18 mouse cellular contexts compared by ENCODE assay signal in the genomic region with DNA sequence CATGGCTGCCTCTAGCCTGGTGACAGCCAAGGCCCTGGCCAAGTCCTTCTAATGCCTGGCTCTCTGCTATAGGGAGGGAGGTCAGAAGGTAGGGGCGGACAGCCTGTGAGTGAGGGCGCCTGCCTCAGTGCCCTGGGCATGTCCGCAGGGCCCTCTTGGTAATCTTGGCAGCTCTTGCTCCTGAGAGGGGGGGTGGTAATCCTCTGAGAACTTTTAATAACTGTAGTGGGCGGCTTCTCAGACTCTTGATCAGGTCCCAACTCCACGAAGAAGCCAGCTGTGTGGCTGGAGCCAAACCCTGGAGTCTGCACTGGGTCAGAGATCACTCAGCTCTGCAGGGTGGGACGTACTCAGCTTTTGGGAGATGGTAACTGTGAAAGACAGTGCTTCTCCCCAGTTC. TPM values are rescaled to one million over a fixed set of nuclear protein-coding genes. Genes with fewer than 3 reads are reported as not detected.
A peak's percentile ranks its signal among the peaks of the same experiment; 100 is the strongest.
DNase-seq lines count a peak whose midpoint lies in the region; ATAC-seq and TF ChIP-seq lines count a peak whose summit lies in the region.
"Had no signal": no experiment of that assay in that cellular context is flagged by ENCODE, and none has a peak within 500 bp of the region (broad histone marks: within the 10 kb centered on the region; RNA-seq: fewer than 3 reads in every experiment).

No protein-coding gene starts in this region.

- TF ChIP-seq CTCF in liver, postnatal 0 days (IDR thresholded peaks at IDR 0.05; ENCODE audit: low read depth) = no peak

- no peak overlapping the region for H3K4me3 ChIP-seq in heart, embryonic 10.5 days
- no peak overlapping the region for H3K4me3 ChIP-seq in liver, postnatal 0 days (ENCODE audit: low read depth, low read length)
- H3K4me3 ChIP-seq in liver, embryonic 11.5 days (ENCODE audit: low read depth, low read length) = no peak overlapping the region
- H3K4me3 ChIP-seq: embryonic facial prominence, embryonic 15.5 days; forebrain, embryonic 12.5 days; megakaryocyte, embryonic 14.5 days had no signal

- H3K27ac ChIP-seq in heart, embryonic 10.5 days = no peak overlapping the region
- H3K27ac ChIP-seq in liver, postnatal 0 days (ENCODE audit: low read depth) = no peak overlapping the region
- no peak overlapping the region for H3K27ac ChIP-seq in liver, embryonic 11.5 days (ENCODE audit: low read depth, low read length)
- H3K27ac ChIP-seq: embryonic facial prominence, embryonic 15.5 days; forebrain, embryonic 12.5 days; hindbrain, postnatal 0 days; liver, embryonic 14.5 days had no signal

- DNase-seq in heart, embryonic 10.5 days (ENCODE audit: low spot score) = peak; percentile 54
- DNase-seq in heart, postnatal 25 days (ENCODE audit: low spot score) = no peak
- DNase-seq in liver, postnatal 0 days = peak; percentile 6
- no peak for DNase-seq in liver, embryonic 11.5 days (ENCODE audit: low spot score)
- DNase-seq in adipocyte (ENCODE audit: low spot score) = peak; percentile 81
- DNase-seq in gastrocnemius, postnatal 10 days = peak; percentile 24
- no peak for DNase-seq in B cell, adult 2 months
- DNase-seq in layer of hippocampus, adult 18-20 months (ENCODE audit: low spot score in 2 of 2) = no peak
- DNase-seq: cerebellum, adult 9-11 months; kidney, adult 9 months; kidney, postnatal 36 days; thymus, adult 2 months had no signal

- peaks cover 11% of the 10 kb centered on the region for H3K4me1 ChIP-seq in heart, embryonic 10.5 days
- no peaks in the 10 kb centered on the region for H3K4me1 ChIP-seq in liver, postnatal 0 days (ENCODE audit: insufficient read depth)
- no peaks in the 10 kb centered on the region for H3K4me1 ChIP-seq in liver, embryonic 11.5 days (replicated peaks; ENCODE audit: control insufficient read depth, insufficient read depth, low read length)

- 75% methylated on average over 6 of the region's 6 CpGs for WGBS in heart, embryonic 10.5 days
- 70% methylated on average over 6 of the region's 6 CpGs for WGBS in liver, postnatal 0 days (ENCODE audit: insufficient replicate concordance)
- WGBS in liver, embryonic 11.5 days = 82% methylated on average over 6 of the region's 6 CpGs

- intact Hi-C loops in heart, postnatal 25 days (cut with DNase I) = loop anchor here (5.0 kb wide), 1 partner anchor 52 kb away; no protein-coding TSS in a partner anchor

- no peak for ATAC-seq in liver, postnatal 0 days
- ATAC-seq in liver, embryonic 11.5 days (replicated peaks; ENCODE audit: low FRiP score) = no peak
- ATAC-seq: hindbrain, postnatal 0 days; midbrain, embryonic 16.5 days had no signal

- H3K9me3 ChIP-seq in heart, embryonic 10.5 days = no peaks in the 10 kb centered on the region
- no peaks in the 10 kb centered on the region for H3K9me3 ChIP-seq in liver, postnatal 0 days (ENCODE audit: low read length)
- H3K9me3 ChIP-seq in liver, embryonic 11.5 days (ENCODE audit: control insufficient read depth, low read length) = no peaks in the 10 kb centered on the region
- H3K9me3 ChIP-seq: embryonic facial prominence, embryonic 15.5 days had no signal

- peaks cover 30% of the 10 kb centered on the region for H3K27me3 ChIP-seq in heart, embryonic 10.5 days (ENCODE audit: insufficient read depth, poor library complexity, severe bottlenecking)
- peaks cover 12% of the 10 kb centered on the region for H3K27me3 ChIP-seq in liver, postnatal 0 days (ENCODE audit: insufficient read depth, low read length)
- peaks cover 25% of the 10 kb centered on the region for H3K27me3 ChIP-seq in liver, embryonic 11.5 days (replicated peaks; ENCODE audit: control insufficient read depth, insufficient read depth, low read length)

- no peak overlapping the region for H3K4me2 ChIP-seq in liver, postnatal 0 days (ENCODE audit: low read depth, low read length)
- H3K4me2 ChIP-seq in liver, embryonic 11.5 days = no peak overlapping the region
- H3K4me2 ChIP-seq: embryonic facial prominence, embryonic 15.5 days; forebrain, embryonic 12.5 days had no signal

- no peak overlapping the region for H3K9ac ChIP-seq in liver, postnatal 0 days (replicated peaks)
- H3K9ac ChIP-seq in liver, embryonic 11.5 days (ENCODE audit: low read depth, low read length) = no peak overlapping the region
- H3K9ac ChIP-seq: embryonic facial prominence, embryonic 15.5 days; forebrain, embryonic 12.5 days; liver, embryonic 14.5 days had no signal

- TF ChIP-seq EP300 in liver, postnatal 0 days (IDR thresholded peaks at IDR 0.05; ENCODE audit: low read depth) = no peak

- no peaks in the 10 kb centered on the region for H3K36me3 ChIP-seq in heart, embryonic 10.5 days
- H3K36me3 ChIP-seq in liver, postnatal 0 days (replicated peaks; ENCODE audit: insufficient read depth, low read length) = no peaks in the 10 kb centered on the region
- no peaks in the 10 kb centered on the region for H3K36me3 ChIP-seq in liver, embryonic 11.5 days (ENCODE audit: control insufficient read depth, insufficient read depth, low read length)
- H3K36me3 ChIP-seq: embryonic facial prominence, embryonic 15.5 days; forebrain, embryonic 12.5 days had no signal

RNA-seq across cellular contexts. Expression of a gene that starts 31.9 kb away (rescaled TPM):
- polyA plus RNA-seq in heart, embryonic 10.5 days (2016; fragmentation: Nextera tagmentation; extraction: Ambion mirVana) = 0.11 and 0.12 TPM in 2 replicates
- under 1 TPM; 0.18 to 0.25 TPM for total RNA-seq in heart, postnatal 25 days (2021)
- polyA plus RNA-seq in liver, postnatal 0 days (2015; fragmentation: Nextera tagmentation; extraction: Ambion mirVana) = 0.70 and 0.82 TPM in 2 replicates
- 0.05 and 0.16 TPM in 2 replicates for polyA plus RNA-seq in liver, embryonic 11.5 days (2014; fragmentation: Nextera tagmentation; extraction: Ambion mirVana)
- total RNA-seq in gastrocnemius, postnatal 10 days (2021) = under 1 TPM; 0.05 to 0.09 TPM
- total RNA-seq in layer of hippocampus, adult 18-20 months (2021) = under 1 TPM in 1 of 2 experiments, not detected in 1; 0.07 TPM
- polyA plus RNA-seq: forebrain, embryonic 12.5 days had no signal

Comparison
In these comparisons a context has a peak if more than half of its experiments do, and no peak if none do; other contexts are left out.
1. DNase-seq: peak in heart, embryonic 10.5 days (single experiment), liver, postnatal 0 days (single experiment), adipocyte (single experiment) and gastrocnemius, postnatal 10 days (single experiment); none in heart, postnatal 25 days (single experiment), liver, embryonic 11.5 days (single experiment), B cell, adult 2 months (0 of 2) and layer of hippocampus, adult 18-20 months (0 of 2).